Mouse (Mus musculus) CD4-positive, CD25-positive, alpha-beta regulatory T cell, adult 2 months (primary cell): ENCODE results near the gene Sdhaf1.
A peak's percentile ranks its signal among the peaks of the same experiment; 100 is the strongest.

ENCODE experiments used
- DNase-seq: peaks from one replicate; pipeline ENCODE4 v3.0.0-alpha.2; 2012; ENCODE audit warnings: low read depth, low spot score

The Sdhaf1 gene

GRCm38 (mm10) chr7:30294296-30294695, 29.4 kb downstream of the Sdhaf1 start:
- DNase-seq, result no peak

GRCm38 (mm10) chr7:30293795-30294194, 29.9 kb downstream of the Sdhaf1 start:
- no peak for DNase-seq

- peak; percentile 63 for DNase-seq
These were observed 32.2 kb downstream of the Sdhaf1 start, which contains the start of gene Clip3 for GRCm38 (mm10) chr7:30291215-30292131. TSS of gene Clip3 (plus strand) at chr7:30291728.

GRCm38 (mm10) chr7:30289714-30290399, 33.8 kb downstream of the Sdhaf1 start:
- no peak for DNase-seq

- no peak for DNase-seq
These were observed 34.5 kb downstream of the Sdhaf1 start for GRCm38 (mm10) chr7:30289071-30289713.

GRCm38 (mm10) chr7:30288046-30288445, 35.6 kb downstream of the Sdhaf1 start:
- no peak for DNase-seq

- DNase-seq, result no peak
These were observed 36.8 kb downstream of the Sdhaf1 start for GRCm38 (mm10) chr7:30286701-30287410.

GRCm38 (mm10) chr7:30282740-30283139, 41.0 kb downstream of the Sdhaf1 start:
- DNase-seq, result no peak

GRCm38 (mm10) chr7:30281522-30281921, 42.2 kb downstream of the Sdhaf1 start:
- no peak for DNase-seq

GRCm38 (mm10) chr7:30280670-30281138, 43.0 kb downstream of the Sdhaf1 start:
- DNase-seq, result peak; percentile 92

GRCm38 (mm10) chr7:30279951-30280669, 43.6 kb downstream of the Sdhaf1 start, which contains the start of the genes Thap8 and Wdr62:
TSS of gene Thap8 (plus strand) at chr7:30280094.
TSS of gene Wdr62 (minus strand) at chr7:30280419.
- peak; percentile 95 for DNase-seq

- no peak for DNase-seq
These were observed 44.2 kb downstream of the Sdhaf1 start for GRCm38 (mm10) chr7:30279536-30279935.

- DNase-seq, result no peak
These were observed 44.8 kb downstream of the Sdhaf1 start for GRCm38 (mm10) chr7:30278911-30279310.

- DNase-seq, result no peak
These were observed 49.3 kb downstream of the Sdhaf1 start for GRCm38 (mm10) chr7:30274383-30274782.
